Mouse (Mus musculus) limb, embryonic 14.5 days (tissue): Measurements from ENCODE around the gene Tmcc1. TPM values are rescaled to one million over a fixed set of nuclear protein-coding genes. Genes with fewer than 3 reads are reported as not detected.

Experiments used
- ATAC-seq: fragments of 200-750 bp; cut with Nextera tagmentation; 2 replicates; pipeline ENCODE4 v1.8.0; 2017; ENCODE audit warnings: low read depth, moderate number of reproducible peaks, moderate TSS enrichment; ENCODE audit not compliant: low FRiP score
- DNase-seq: peaks from one replicate; pipeline ENCODE4 v3.0.0-alpha.2; 2015; ENCODE audit warnings: low spot score
- H3K27ac ChIP-seq: fragments of 300-500 bp; sonication (generic); replicated peaks from 2 replicates; pipeline ENCODE4 v1.5.1; 2014; ENCODE audit warnings: low read depth, mild to moderate bottlenecking, low read length, moderate library complexity, mixed read lengths
- H3K27me3 ChIP-seq: fragments of 300-500 bp; sonication (generic); 2 replicates; pipeline ENCODE4 v1.6.1; 2014; ENCODE audit warnings: low read length, mixed read lengths; ENCODE audit not compliant: control insufficient read depth, insufficient read depth
- H3K36me3 ChIP-seq: fragments of 300-500 bp; sonication (generic); 2 replicates; pipeline ENCODE4 v1.6.1; 2014; ENCODE audit warnings: mild to moderate bottlenecking, low read length, moderate library complexity, mixed read lengths; ENCODE audit not compliant: control insufficient read depth, insufficient read depth
- H3K4me1 ChIP-seq: fragments of 300-500 bp; sonication (generic); 2 replicates; pipeline ENCODE4 v1.6.1; 2014; ENCODE audit warnings: antibody characterized with exemption, low read length, mixed read lengths; ENCODE audit not compliant: control insufficient read depth, insufficient read depth
- H3K4me2 ChIP-seq: fragments of 300-500 bp; sonication (generic); replicated peaks from 2 replicates; pipeline ENCODE4 v1.6.1; 2014; ENCODE audit warnings: low read depth, mild to moderate bottlenecking, low read length, moderate library complexity; ENCODE audit not compliant: severe bottlenecking
- H3K4me3 ChIP-seq: fragments of 300-500 bp; sonication (generic); replicated peaks from 2 replicates; pipeline ENCODE4 v1.5.1; 2014; ENCODE audit warnings: low read length
- H3K9ac ChIP-seq: fragments of 300-500 bp; sonication (generic); 2 replicates; pipeline ENCODE4 v1.6.1; 2014; ENCODE audit warnings: mild to moderate bottlenecking, low read depth, low read length, moderate library complexity; ENCODE audit not compliant: severe bottlenecking
- H3K9me3 ChIP-seq: fragments of 300-500 bp; sonication (generic); 2 replicates; pipeline ENCODE4 v1.6.1; 2016; ENCODE audit warnings: low read length; ENCODE audit not compliant: control insufficient read depth
- POLR2A ChIP-seq: fragments of 200-500 bp; IDR thresholded peaks from 2 replicates; pipeline ENCODE4 v1.8.0; 2012; ENCODE audit warnings: inconsistent platforms, mild to moderate bottlenecking, moderate library complexity, borderline replicate concordance; ENCODE audit not compliant: insufficient read depth, insufficient read length; ENCODE audit errors: extremely low read depth
- WGBS: fragments of 180-500 bp; shearing (Covaris S2); extraction: QIAGEN DNeasy Blood & Tissue Kit; methylation state at CpG from one replicate; pipeline ENCODE4 v1.1.7; 2014; 5-methylcytosine and 5-hydroxymethylcytosine counted together
- polyA plus RNA-seq, 2 experiments: library from polyadenylated mRNA; depleted of rRNA in 1 of 2; stranded (reverse) in 1 of 2; unstranded in 1 of 2; fragments of >200 nt; fragmentation: Nextera tagmentation in 1 of 2; extraction: Ambion mirVana in 1 of 2; gene quantifications; 2 replicates each; pipeline versions ENCODE4 v1.2.1 to v1.2.3; 2012 to 2014

Tmcc1 gene
- polyA plus RNA-seq, 2 experiments, result 11.1 to 23.4 TPM

GRCm38 (mm10) chr6:115973881-115974662, 219.2 kb downstream of the Tmcc1 start:
- Histone ChIP-seq H3K4me3 (no peak overlapping the region), H3K27me3 (no peaks in the 10 kb centered on the region), H3K36me3 (peaks cover 8% of the 10 kb centered on the region; the same call in 1 of the 2 replicates), H3K27ac (no peak overlapping the region), H3K4me1 (peaks cover 20% of the 10 kb centered on the region), H3K9me3 (no peaks in the 10 kb centered on the region), H3K4me2 (no peak overlapping the region), H3K9ac (no peak overlapping the region)
- DNase-seq, result no peak
- ATAC-seq, result no peak
- 77% methylated on average over 16 of the region's 16 CpGs for WGBS
- TF ChIP-seq POLR2A, result no peak

GRCm38 (mm10) chr6:115973139-115973875, 220.0 kb downstream of the Tmcc1 start:
- no peak for ATAC-seq
- H3K9ac ChIP-seq, result no peak overlapping the region
- 84% methylated on average over 15 of the region's 15 CpGs for WGBS
- DNase-seq, result no peak
- H3K4me1 ChIP-seq, result peaks cover 20% of the 10 kb centered on the region
- H3K27ac ChIP-seq, result no peak overlapping the region
- TF ChIP-seq POLR2A, result no peak
- no peaks in the 10 kb centered on the region for H3K9me3 ChIP-seq
- no peaks in the 10 kb centered on the region for H3K27me3 ChIP-seq
- H3K4me2 ChIP-seq, result no peak overlapping the region
- peaks cover 8% of the 10 kb centered on the region; the same call in 1 of the 2 replicates for H3K36me3 ChIP-seq
- H3K4me3 ChIP-seq, result no peak overlapping the region

GRCm38 (mm10) chr6:115972083-115972764, 221.1 kb downstream of the Tmcc1 start:
- WGBS, result 77% methylated on average over 7 of the region's 7 CpGs
- H3K9me3 ChIP-seq, result no peaks in the 10 kb centered on the region
- H3K4me2 ChIP-seq, result no peak overlapping the region
- DNase-seq (no peak), ATAC-seq (0 out of 2 replicates have a peak, but pooled peaks have one; percentile 24)
- H3K27me3 ChIP-seq, result no peaks in the 10 kb centered on the region
- H3K36me3 ChIP-seq, result 0 out of 2 replicates have a peak, but pooled peaks cover 4% of the 10 kb centered on the region
- no peak for TF ChIP-seq POLR2A
- peaks cover 20% of the 10 kb centered on the region for H3K4me1 ChIP-seq
- H3K27ac ChIP-seq, result no peak overlapping the region
- H3K9ac ChIP-seq, result no peak overlapping the region
- H3K4me3 ChIP-seq, result no peak overlapping the region

- peaks cover 5% of the 10 kb centered on the region; the same call in 1 of the 2 replicates for H3K36me3 ChIP-seq
- H3K4me3 ChIP-seq, result no peak overlapping the region
- H3K4me1 ChIP-seq, result peaks cover 20% of the 10 kb centered on the region
- ATAC-seq (peak; percentile 44; the same call in 1 of the 2 replicates), DNase-seq (no peak)
- H3K9ac ChIP-seq, result 0 out of 2 replicates have a peak overlapping the region, but pooled peaks have one; percentile 34
- no peaks in the 10 kb centered on the region for H3K27me3 ChIP-seq
- no peak overlapping the region for H3K4me2 ChIP-seq
- H3K9me3 ChIP-seq, result no peaks in the 10 kb centered on the region
- WGBS, result 25% methylated on average over 13 of the region's 13 CpGs
- no peak for TF ChIP-seq POLR2A
- H3K27ac ChIP-seq, result 0 out of 2 replicates have a peak overlapping the region, but pooled peaks have one; percentile 13
Observed at GRCm38 (mm10) chr6:115971273-115972060, 221.8 kb downstream of the Tmcc1 start.
